Mouse (Mus musculus) brain, embryonic 14.5 days (tissue): Measurements from ENCODE around the gene Slc1a5.

ENCODE experiments used
- CTCF ChIP-seq: fragments of 200-500 bp; IDR thresholded peaks from 2 replicates; pipeline ENCODE4 v1.5.1; 2012; ENCODE audit warnings: inconsistent platforms, mild to moderate bottlenecking, moderate library complexity, borderline replicate concordance; ENCODE audit not compliant: insufficient read depth, insufficient read length; ENCODE audit errors: extremely low read depth
- POLR2A ChIP-seq: fragments of 200-500 bp; IDR thresholded peaks from 2 replicates; pipeline ENCODE4 v1.6.1; 2012; ENCODE audit warnings: mild to moderate bottlenecking, inconsistent platforms, borderline replicate concordance; ENCODE audit not compliant: poor library complexity, insufficient read depth, insufficient read length, severe bottlenecking; ENCODE audit errors: extremely low read depth

DNA sequence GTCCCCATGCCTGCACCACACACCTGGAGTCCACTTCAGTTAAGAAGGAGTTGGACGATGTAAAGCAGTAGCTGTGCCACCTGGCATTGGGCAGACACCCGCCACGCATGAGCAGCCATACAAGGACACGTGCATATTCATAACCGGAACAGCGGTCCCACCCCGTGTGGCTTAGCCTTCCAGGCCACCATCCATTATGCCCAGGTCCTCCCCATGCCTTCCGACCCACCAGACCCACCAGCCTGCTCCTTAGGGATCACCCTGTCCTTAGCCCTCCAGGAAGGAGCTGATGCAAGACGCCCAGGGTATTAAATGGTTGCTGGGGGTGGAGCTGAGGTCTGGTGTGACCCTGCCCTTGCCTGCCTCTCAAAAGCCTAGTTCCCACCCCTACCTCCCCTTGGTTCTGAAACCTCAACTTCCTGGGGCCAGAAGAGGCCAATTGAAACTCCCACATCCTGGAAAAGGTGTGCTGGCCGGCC lies 3.4 kb downstream of the Slc1a5 start:
- no peak for TF ChIP-seq POLR2A
- no peak for TF ChIP-seq CTCF
